Mouse (Mus musculus) intestine, embryonic 16.5 days (tissue): ENCODE data around the gene Tnrc18. TPM values are rescaled to one million over a fixed set of nuclear protein-coding genes. Genes with fewer than 3 reads are reported as not detected.

Experiments
- ATAC-seq: fragments of 200-750 bp; cut with Nextera tagmentation; 2 replicates; pipeline ENCODE4 v1.8.0; 2017; ENCODE audit warnings: moderate TSS enrichment, moderate library complexity
- H3K27ac ChIP-seq: fragments of 300-500 bp; sonication (generic); 2 replicates; pipeline ENCODE4 v1.5.1; 2014; ENCODE audit warnings: mild to moderate bottlenecking, low read length
- H3K27me3 ChIP-seq: fragments of 300-500 bp; sonication (generic); replicated peaks from 2 replicates; pipeline ENCODE4 v1.6.1; 2014; ENCODE audit warnings: low read length, control low read depth, mixed read lengths; ENCODE audit not compliant: control insufficient read depth, insufficient read depth
- H3K36me3 ChIP-seq: fragments of 300-500 bp; sonication (generic); 2 replicates; pipeline ENCODE4 v1.6.1; 2014; ENCODE audit warnings: low read length, control low read depth; ENCODE audit not compliant: control insufficient read depth, insufficient read depth
- H3K4me1 ChIP-seq: fragments of 300-500 bp; sonication (generic); 2 replicates; pipeline ENCODE4 v1.6.1; 2014; ENCODE audit warnings: low read length, control low read depth, mixed read lengths; ENCODE audit not compliant: control insufficient read depth, insufficient read depth
- H3K4me2 ChIP-seq: fragments of 300-500 bp; sonication (generic); 2 replicates; pipeline ENCODE4 v1.6.1; 2014; ENCODE audit warnings: low read depth, low read length, control low read depth
- H3K4me3 ChIP-seq: fragments of 300-500 bp; sonication (generic); 2 replicates; pipeline ENCODE4 v1.5.1; 2014; ENCODE audit warnings: mild to moderate bottlenecking, low read length
- H3K9ac ChIP-seq: fragments of 300-500 bp; sonication (generic); 2 replicates; pipeline ENCODE4 v1.6.1; 2014; ENCODE audit warnings: low read depth, low read length
- H3K9me3 ChIP-seq: fragments of 300-500 bp; sonication (generic); 2 replicates; pipeline ENCODE4 v1.6.1; 2016; ENCODE audit warnings: low read length, control low read depth; ENCODE audit not compliant: control insufficient read depth
- WGBS: fragments of 180-500 bp; shearing (Covaris S2); extraction: QIAGEN DNeasy Blood & Tissue Kit; methylation state at CpG from one replicate; pipeline ENCODE4 v1.1.7; 2014; 5-methylcytosine and 5-hydroxymethylcytosine counted together
- polyA plus RNA-seq: library from polyadenylated mRNA; unstranded; fragments of >200 nt; fragmentation: Nextera tagmentation; extraction: Ambion mirVana; gene quantifications from 2 replicates; pipeline ENCODE4 v1.2.1, GENCODE M21; 2015

Tnrc18 gene
- polyA plus RNA-seq, 1 experiment from 2014 or later, result 10.5 TPM

- no peak for ATAC-seq
- Histone ChIP-seq H3K4me2 (no peak overlapping the region), H3K4me3 (no peak overlapping the region), H3K27ac (no peak overlapping the region), H3K4me1 (peaks cover 21% of the 10 kb centered on the region), H3K27me3 (no peaks in the 10 kb centered on the region), H3K36me3 (peaks cover 32% of the 10 kb centered on the region), H3K9ac (no peak overlapping the region), H3K9me3 (peaks cover 7% of the 10 kb centered on the region; the same call in 1 of the 2 replicates)
- WGBS, result 87% methylated on average over 3 of the region's 3 CpGs
Measured at GRCm38 (mm10) chr5:142786215-142786614, 31.2 kb downstream of the Tnrc18 start.

DNA sequence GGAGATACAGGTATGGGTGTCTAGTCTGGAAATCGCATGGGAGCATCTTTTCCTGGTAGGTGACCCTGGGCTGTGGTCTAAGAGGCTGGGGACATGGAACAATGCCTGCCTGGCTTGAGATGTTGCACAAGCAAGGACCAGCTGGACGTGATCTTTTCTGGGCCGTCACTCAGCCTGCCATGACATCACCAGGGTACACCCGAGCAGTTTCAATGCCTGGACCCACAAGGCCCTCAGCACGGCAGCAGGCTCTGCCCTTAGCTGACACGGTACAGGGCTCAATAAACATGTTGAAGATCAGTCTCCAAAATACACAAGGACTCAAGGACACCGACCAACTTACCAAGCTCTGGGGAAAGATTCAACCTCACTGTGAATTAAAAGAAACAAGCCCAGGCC lies 34.3 kb downstream of the Tnrc18 start:
- peaks cover 24% of the 10 kb centered on the region for H3K36me3 ChIP-seq
- peaks cover 30% of the 10 kb centered on the region for H3K4me1 ChIP-seq
- H3K4me3 ChIP-seq, result no peak overlapping the region
- peak overlapping the region; percentile 62 for H3K27ac ChIP-seq
- peak; percentile 10; the same call in 1 of the 2 replicates for ATAC-seq
- H3K4me2 ChIP-seq, result no peak overlapping the region
- H3K9ac ChIP-seq, result no peak overlapping the region
- 36% methylated on average over 7 of the region's 7 CpGs for WGBS
- peaks cover 3% of the 10 kb centered on the region; the same call in 1 of the 2 replicates for H3K9me3 ChIP-seq
- H3K27me3 ChIP-seq, result no peaks in the 10 kb centered on the region

DNA sequence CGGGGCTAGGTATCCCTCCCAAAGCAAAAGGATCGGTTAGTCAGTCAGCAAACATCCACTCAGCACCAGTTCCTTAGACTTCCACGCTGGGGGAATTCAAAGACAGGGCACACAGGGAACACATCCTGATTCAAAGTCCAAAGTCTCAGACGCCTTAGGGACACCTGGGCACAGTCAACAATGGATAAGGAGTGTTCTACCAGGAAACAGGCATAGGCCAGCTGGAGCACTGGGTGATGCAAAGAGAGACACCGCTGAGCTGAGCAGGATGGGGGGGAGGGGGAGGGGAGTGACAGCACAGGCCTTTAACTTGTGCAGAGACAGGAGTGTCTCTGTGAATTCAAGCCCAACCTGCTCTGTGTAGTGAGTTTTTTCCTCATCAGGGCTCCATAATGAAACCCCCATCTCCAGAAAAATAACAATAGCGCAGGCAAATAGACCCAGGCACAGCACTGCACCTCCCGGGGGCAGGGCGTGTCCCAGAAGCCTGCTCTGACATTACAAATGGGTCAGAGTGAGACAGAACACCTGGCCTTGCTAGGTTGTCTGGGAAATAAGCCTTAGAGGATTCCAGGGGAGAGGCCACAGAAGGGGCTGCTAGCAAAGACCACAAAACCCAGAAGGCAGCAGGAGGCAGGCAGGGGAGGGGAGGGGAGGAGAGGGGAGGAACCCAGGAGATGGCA lies 34.9 kb downstream of the Tnrc18 start:
- Histone ChIP-seq H3K27ac (peak overlapping the region; percentile 72), H3K27me3 (no peaks in the 10 kb centered on the region), H3K9ac (no peak overlapping the region), H3K36me3 (peaks cover 18% of the 10 kb centered on the region), H3K9me3 (no peaks in the 10 kb centered on the region), H3K4me1 (peaks cover 30% of the 10 kb centered on the region), H3K4me3 (no peak overlapping the region), H3K4me2 (no peak overlapping the region; the same call in 1 of the 2 replicates)
- 53% methylated on average over 8 of the region's 8 CpGs for WGBS
- peak; percentile 96 for ATAC-seq

DNA sequence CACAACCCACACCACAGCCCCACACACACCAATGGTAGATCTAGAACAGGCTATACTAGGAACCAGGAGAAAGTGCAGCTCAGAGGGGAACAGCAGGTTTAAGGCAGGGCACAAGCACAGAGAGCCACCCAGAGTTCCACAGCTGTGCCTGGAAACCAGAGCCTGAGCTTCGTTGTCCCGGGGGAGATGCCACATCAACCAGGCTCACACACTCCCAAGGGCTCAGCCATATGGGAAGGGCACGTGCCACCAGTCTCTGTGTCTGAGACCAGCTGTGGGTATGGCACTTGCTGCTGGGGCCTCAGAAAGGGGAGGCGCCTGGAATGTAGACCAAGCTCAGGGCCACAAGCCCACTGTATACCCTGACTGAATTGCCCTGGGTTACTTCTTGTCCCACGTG lies 36.9 kb downstream of the Tnrc18 start:
- no peak overlapping the region for H3K27ac ChIP-seq
- no peaks in the 10 kb centered on the region for H3K9me3 ChIP-seq
- H3K4me1 ChIP-seq, result peaks cover 30% of the 10 kb centered on the region
- H3K4me3 ChIP-seq, result no peak overlapping the region
- H3K36me3 ChIP-seq, result peaks cover 15% of the 10 kb centered on the region
- WGBS, result 78% methylated on average over 5 of the region's 5 CpGs
- no peak for ATAC-seq
- no peak overlapping the region for H3K4me2 ChIP-seq
- H3K9ac ChIP-seq, result no peak overlapping the region
- no peaks in the 10 kb centered on the region for H3K27me3 ChIP-seq

DNA sequence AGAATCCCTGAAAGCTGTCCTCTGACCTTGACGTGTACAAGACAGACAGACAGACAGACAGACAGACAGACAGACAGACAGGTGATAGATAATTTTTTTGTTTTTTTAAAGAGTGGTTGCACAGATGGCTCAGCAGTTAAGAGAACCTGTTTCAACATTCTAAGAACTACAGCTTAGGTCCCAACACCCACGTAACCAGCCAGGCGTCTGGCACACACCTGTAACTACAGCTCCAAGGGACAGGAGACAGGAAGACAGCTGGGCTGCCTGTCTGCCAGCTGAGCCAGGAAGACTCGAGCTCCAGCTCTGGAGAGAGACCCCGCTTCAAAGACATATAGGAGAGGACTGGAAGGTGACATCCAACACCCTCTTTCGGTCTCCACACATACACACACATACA lies 38.6 kb downstream of the Tnrc18 start:
- H3K4me3 ChIP-seq, result no peak overlapping the region
- no peaks in the 10 kb centered on the region for H3K9me3 ChIP-seq
- H3K9ac ChIP-seq, result no peak overlapping the region
- peaks cover 25% of the 10 kb centered on the region for H3K4me1 ChIP-seq
- no peak overlapping the region for H3K27ac ChIP-seq
- peaks cover 19% of the 10 kb centered on the region for H3K36me3 ChIP-seq
- no peaks in the 10 kb centered on the region for H3K27me3 ChIP-seq
- H3K4me2 ChIP-seq, result no peak overlapping the region
- ATAC-seq, result no peak
- WGBS, result 71% methylated on average over 6 of the region's 6 CpGs

DNA sequence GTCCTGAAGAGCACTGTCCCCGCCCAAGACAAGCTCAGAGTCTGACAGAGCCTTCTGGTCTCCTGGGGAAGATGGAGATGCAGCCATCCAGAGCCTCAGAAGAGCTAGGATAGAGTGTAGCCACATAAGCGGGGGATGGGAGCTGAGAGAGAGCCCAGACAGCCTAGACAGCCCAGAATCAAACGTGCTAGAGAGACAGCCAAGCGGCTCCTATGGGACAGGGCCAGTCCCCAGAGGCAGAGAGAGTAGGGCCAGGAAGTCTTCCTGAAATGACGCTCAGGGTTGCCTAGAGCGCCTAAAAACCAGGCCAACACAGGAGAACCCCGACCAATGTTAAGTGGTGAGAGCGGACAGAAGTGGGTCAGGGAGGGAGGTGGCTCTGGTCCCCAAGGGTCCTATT lies 39.3 kb downstream of the Tnrc18 start:
- H3K9me3 ChIP-seq, result no peaks in the 10 kb centered on the region
- no peaks in the 10 kb centered on the region for H3K27me3 ChIP-seq
- no peak overlapping the region for H3K4me3 ChIP-seq
- no peak overlapping the region for H3K4me2 ChIP-seq
- peaks cover 25% of the 10 kb centered on the region for H3K36me3 ChIP-seq
- no peak for ATAC-seq
- H3K4me1 ChIP-seq, result peaks cover 19% of the 10 kb centered on the region
- WGBS, result 68% methylated on average over 8 of the region's 8 CpGs
- no peak overlapping the region for H3K27ac ChIP-seq
- no peak overlapping the region for H3K9ac ChIP-seq

GRCm38 (mm10) chr5:142776080-142776479 lies 41.4 kb downstream of the Tnrc18 start:
- Histone ChIP-seq H3K4me2 (no peak overlapping the region), H3K27ac (no peak overlapping the region), H3K27me3 (no peaks in the 10 kb centered on the region), H3K9ac (no peak overlapping the region), H3K4me3 (no peak overlapping the region), H3K9me3 (no peaks in the 10 kb centered on the region), H3K36me3 (peaks cover 32% of the 10 kb centered on the region), H3K4me1 (peaks cover 8% of the 10 kb centered on the region)
- ATAC-seq, result no peak
- 87% methylated on average over 13 of the region's 13 CpGs for WGBS

DNA sequence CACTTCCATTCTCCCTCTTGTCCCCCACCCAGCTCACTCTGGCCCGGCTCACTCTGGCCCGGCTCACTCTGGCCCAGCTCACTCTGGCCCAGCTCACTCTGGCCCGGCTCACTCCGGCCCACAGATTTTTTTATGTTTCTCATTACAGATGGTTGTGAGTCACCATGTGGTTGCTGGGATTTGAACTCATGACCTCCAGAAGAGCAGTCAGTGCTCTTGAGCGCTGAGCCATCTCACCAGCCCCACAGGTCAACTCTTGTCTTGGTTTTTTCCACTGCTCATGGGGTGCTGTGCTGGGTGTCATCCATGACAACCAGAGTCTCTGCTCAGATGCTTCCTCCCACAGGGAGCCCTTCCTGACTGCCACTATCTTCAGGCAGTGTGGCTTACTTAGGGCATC lies 42.7 kb downstream of the Tnrc18 start:
- Histone ChIP-seq H3K9ac (no peak overlapping the region), H3K4me2 (no peak overlapping the region), H3K27ac (no peak overlapping the region), H3K4me3 (no peak overlapping the region), H3K4me1 (peaks cover 6% of the 10 kb centered on the region), H3K36me3 (peaks cover 32% of the 10 kb centered on the region), H3K9me3 (no peaks in the 10 kb centered on the region), H3K27me3 (no peaks in the 10 kb centered on the region)
- no peak for ATAC-seq
- 89% methylated on average over 5 of the region's 5 CpGs for WGBS

- no peak overlapping the region for H3K9ac ChIP-seq
- H3K4me1 ChIP-seq, result peaks cover 12% of the 10 kb centered on the region
- H3K4me2 ChIP-seq, result no peak overlapping the region
- H3K27ac ChIP-seq, result no peak overlapping the region
- 89% methylated on average over 15 of the region's 15 CpGs for whole genome bisulfite sequencing
- H3K4me3 ChIP-seq, result no peak overlapping the region
- no peak for ATAC-seq
- no peaks in the 10 kb centered on the region for H3K9me3 ChIP-seq
- peaks cover 35% of the 10 kb centered on the region for H3K36me3 ChIP-seq
- H3K27me3 ChIP-seq, result no peaks in the 10 kb centered on the region
Measured at GRCm38 (mm10) chr5:142771964-142772363, 45.5 kb downstream of the Tnrc18 start.

DNA sequence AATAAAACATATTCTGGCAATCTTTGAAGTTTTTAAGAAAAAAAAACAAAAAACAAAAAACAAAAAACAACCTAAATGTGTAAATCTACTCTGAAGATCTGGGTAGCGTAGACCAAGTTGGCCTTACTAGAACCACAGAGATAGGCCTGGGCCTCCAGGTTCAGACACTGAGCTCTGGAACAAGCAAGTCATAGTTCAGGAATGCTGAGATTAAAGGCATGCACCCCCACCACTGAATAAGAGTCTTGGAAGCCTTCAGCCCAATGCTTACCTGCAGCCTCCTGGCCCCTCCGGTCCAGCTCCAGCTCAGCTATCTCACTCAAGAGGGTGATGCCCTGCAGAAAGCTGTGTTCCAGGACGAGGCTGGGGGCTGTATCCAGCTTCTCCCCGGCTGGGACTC lies 46.4 kb downstream of the Tnrc18 start:
- no peak overlapping the region for H3K4me2 ChIP-seq
- H3K27me3 ChIP-seq, result no peaks in the 10 kb centered on the region
- 90% methylated on average over 4 of the region's 4 CpGs for WGBS
- H3K9ac ChIP-seq, result no peak overlapping the region
- H3K4me1 ChIP-seq, result peaks cover 12% of the 10 kb centered on the region
- peaks cover 34% of the 10 kb centered on the region for H3K36me3 ChIP-seq
- no peak for ATAC-seq
- H3K4me3 ChIP-seq, result no peak overlapping the region
- no peak overlapping the region for H3K27ac ChIP-seq
- no peaks in the 10 kb centered on the region for H3K9me3 ChIP-seq
